Mouse (Mus musculus): ENCODE data around the gene Atg7. TPM values are rescaled to one million over a fixed set of nuclear protein-coding genes. Genes with fewer than 3 reads are reported as not detected.

Gene Atg7
- polyA plus RNA-seq, 1 experiment from 2014 or later, result 20.8 TPM

GRCm38 (mm10) chr6:114738760-114739112, 95.8 kb downstream of the Atg7 start:
- Histone ChIP-seq H3K27me3 (no peaks in the 10 kb centered on the region), H3K9ac (replicated peaks) (peak overlapping the region; percentile 56), H3K4me2 (replicated peaks) (peak overlapping the region; percentile 64), H3K4me1 (peaks cover 10% of the 10 kb centered on the region), H3K27ac (replicated peaks) (no peak overlapping the region), H3K9me3 (no peaks in the 10 kb centered on the region), H3K36me3 (peaks cover 4% of the 10 kb centered on the region; the same call in 1 of the 2 replicates), H3K4me3 (no peak overlapping the region)
- 78% methylated on average over 4 of the region's 4 CpGs for WGBS
- no peak for ATAC-seq (replicated peaks)

DNA sequence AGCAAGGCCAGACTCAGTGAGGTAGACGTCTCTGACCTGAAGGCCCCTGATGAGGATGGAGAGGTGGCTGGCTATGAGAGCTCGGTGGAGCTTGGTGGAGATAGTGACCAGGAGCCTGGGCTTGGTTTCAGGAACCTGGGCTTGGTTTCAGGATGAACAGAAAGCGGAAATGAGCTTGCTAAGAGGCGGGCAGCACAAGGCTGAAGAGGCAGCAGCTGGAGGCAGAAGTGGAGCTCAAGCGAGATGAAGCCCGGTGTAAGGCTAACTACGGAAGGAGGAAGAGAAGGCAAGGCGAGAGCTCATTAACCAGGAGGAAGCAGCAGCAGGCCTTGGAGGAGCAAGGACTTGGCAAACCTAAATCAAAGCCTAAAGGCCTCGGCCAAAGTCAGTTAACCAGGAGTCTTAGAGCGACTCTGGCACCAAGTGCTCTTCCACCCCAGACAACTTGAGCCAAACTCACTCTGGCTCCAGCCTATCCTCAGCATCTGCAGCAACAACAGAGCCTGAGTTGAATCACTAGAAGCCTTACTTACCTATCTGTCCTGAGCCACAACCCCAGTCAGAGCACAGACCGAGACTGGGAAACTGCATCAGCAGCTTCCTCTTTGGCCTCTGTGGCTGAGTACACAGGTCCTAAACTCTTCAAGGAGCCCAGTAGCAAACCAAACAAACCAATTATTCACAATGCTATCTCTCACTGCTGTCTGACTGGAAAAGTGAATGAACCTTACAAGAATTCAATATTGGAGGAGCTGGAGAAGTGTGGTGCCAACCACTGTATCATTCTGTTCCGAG, 99.5 kb downstream of the Atg7 start:
- Histone ChIP-seq H3K27ac (replicated peaks) (no peak overlapping the region), H3K9ac (replicated peaks) (no peak overlapping the region), H3K4me1 (peaks cover 10% of the 10 kb centered on the region), H3K36me3 (peaks cover 4% of the 10 kb centered on the region; the same call in 1 of the 2 replicates), H3K4me2 (replicated peaks) (no peak overlapping the region), H3K27me3 (no peaks in the 10 kb centered on the region), H3K4me3 (no peak overlapping the region), H3K9me3 (no peaks in the 10 kb centered on the region)
- WGBS, result 93% methylated on average over 12 of the region's 12 CpGs
- no peak for ATAC-seq (replicated peaks)

DNA sequence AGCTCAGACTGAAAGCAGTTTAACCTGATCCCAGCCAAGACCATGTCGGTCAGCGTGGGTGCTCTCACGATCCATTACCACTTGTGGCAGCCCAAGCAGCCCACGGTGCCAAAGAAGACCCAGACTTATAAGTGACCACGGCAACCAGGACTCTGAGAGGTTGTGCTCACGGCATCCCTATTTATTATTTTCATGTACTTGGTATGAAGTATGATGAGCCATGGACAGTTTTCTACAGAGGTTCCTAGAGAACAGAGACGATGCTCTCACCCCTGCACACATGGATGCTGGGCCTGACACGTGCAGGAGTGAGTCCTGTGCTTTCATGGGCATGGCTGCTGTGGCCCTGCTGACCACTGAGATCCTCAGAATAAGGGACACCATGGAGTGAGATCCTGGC, 100.2 kb downstream of the Atg7 start:
- peaks cover 6% of the 10 kb centered on the region for H3K4me1 ChIP-seq
- peaks cover 4% of the 10 kb centered on the region; the same call in 1 of the 2 replicates for H3K36me3 ChIP-seq
- H3K4me2 ChIP-seq (replicated peaks), result no peak overlapping the region
- no peak overlapping the region for H3K4me3 ChIP-seq
- no peaks in the 10 kb centered on the region for H3K9me3 ChIP-seq
- WGBS, result 93% methylated on average over 8 of the region's 8 CpGs
- no peaks in the 10 kb centered on the region for H3K27me3 ChIP-seq
- ATAC-seq (replicated peaks), result no peak
- H3K27ac ChIP-seq (replicated peaks), result no peak overlapping the region
- H3K9ac ChIP-seq (replicated peaks), result no peak overlapping the region

DNA sequence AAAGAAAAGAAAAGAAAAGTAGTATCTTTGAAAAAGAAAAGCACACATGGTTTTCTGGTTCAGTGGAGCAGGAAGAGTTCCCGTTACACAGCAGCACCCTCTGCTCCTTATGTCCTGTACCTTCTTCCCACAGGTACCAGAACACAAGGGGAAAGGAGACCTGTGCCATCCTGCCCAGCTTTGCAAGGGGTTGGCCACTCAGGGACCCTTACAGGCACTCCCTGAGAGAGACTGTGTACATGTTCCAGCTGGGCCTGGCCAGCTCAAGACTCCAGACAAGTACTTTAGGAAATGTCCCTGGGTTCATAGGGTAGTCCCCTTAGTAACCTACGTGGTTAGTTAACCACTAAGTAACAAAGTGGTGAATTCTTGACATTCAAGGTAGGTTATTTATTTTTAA, 100.9 kb downstream of the Atg7 start:
- 79% methylated on average over 2 of the region's 2 CpGs for WGBS
- no peaks in the 10 kb centered on the region for H3K9me3 ChIP-seq
- no peak overlapping the region for H3K4me2 ChIP-seq (replicated peaks)
- ATAC-seq (replicated peaks), result no peak
- no peaks in the 10 kb centered on the region for H3K4me1 ChIP-seq
- no peak overlapping the region for H3K4me3 ChIP-seq
- H3K27me3 ChIP-seq, result no peaks in the 10 kb centered on the region
- H3K36me3 ChIP-seq, result peaks cover 4% of the 10 kb centered on the region; the same call in 1 of the 2 replicates
- H3K27ac ChIP-seq (replicated peaks), result no peak overlapping the region
- no peak overlapping the region for H3K9ac ChIP-seq (replicated peaks)

- WGBS, result 81% methylated on average over 7 of the region's 7 CpGs
- no peaks in the 10 kb centered on the region for H3K36me3 ChIP-seq
- H3K9ac ChIP-seq (replicated peaks), result no peak overlapping the region
- H3K9me3 ChIP-seq, result no peaks in the 10 kb centered on the region
- no peak overlapping the region for H3K27ac ChIP-seq (replicated peaks)
- H3K4me3 ChIP-seq, result no peak overlapping the region
- no peaks in the 10 kb centered on the region for H3K27me3 ChIP-seq
- H3K4me1 ChIP-seq, result no peaks in the 10 kb centered on the region
- H3K4me2 ChIP-seq (replicated peaks), result no peak overlapping the region
- no peak for ATAC-seq (replicated peaks)
Measured at GRCm38 (mm10) chr6:114746439-114746974, 103.6 kb downstream of the Atg7 start.

DNA sequence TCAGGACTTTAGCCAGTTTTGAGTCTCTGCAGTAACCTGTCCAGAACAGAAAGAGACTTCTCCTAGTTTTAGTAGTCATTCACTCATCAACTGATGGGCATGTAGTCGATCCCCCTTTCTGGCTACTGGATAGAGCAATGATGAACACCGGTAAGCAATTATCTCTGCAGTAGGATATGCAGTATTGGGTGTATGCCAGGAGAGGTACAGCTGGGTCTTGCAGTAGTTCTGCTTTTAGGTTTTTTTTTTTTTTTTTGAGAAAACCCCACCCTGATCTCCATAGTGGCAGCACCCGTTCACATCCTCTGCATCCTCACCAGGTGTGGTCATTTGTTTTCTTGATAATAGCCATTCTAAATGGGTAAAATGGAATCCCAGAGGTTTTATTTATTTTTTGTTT, 105.5 kb downstream of the Atg7 start:
- no peak overlapping the region for H3K4me2 ChIP-seq (replicated peaks)
- ATAC-seq (replicated peaks), result no peak
- H3K9ac ChIP-seq (replicated peaks), result no peak overlapping the region
- H3K36me3 ChIP-seq, result no peaks in the 10 kb centered on the region
- no peaks in the 10 kb centered on the region for H3K27me3 ChIP-seq
- no peaks in the 10 kb centered on the region for H3K9me3 ChIP-seq
- H3K4me3 ChIP-seq, result no peak overlapping the region
- WGBS, result 92% methylated on average over 3 of the region's 3 CpGs
- no peaks in the 10 kb centered on the region for H3K4me1 ChIP-seq
- no peak overlapping the region for H3K27ac ChIP-seq (replicated peaks)

GRCm38 (mm10) chr6:114748882-114749281, 106.0 kb downstream of the Atg7 start:
- no peaks in the 10 kb centered on the region for H3K9me3 ChIP-seq
- no peak for ATAC-seq (replicated peaks)
- no peak overlapping the region for H3K4me3 ChIP-seq
- no peaks in the 10 kb centered on the region for H3K4me1 ChIP-seq
- 91% methylated on average over 3 of the region's 3 CpGs for WGBS
- H3K27me3 ChIP-seq, result no peaks in the 10 kb centered on the region
- no peak overlapping the region for H3K27ac ChIP-seq (replicated peaks)
- no peak overlapping the region for H3K4me2 ChIP-seq (replicated peaks)
- no peaks in the 10 kb centered on the region for H3K36me3 ChIP-seq
- no peak overlapping the region for H3K9ac ChIP-seq (replicated peaks)

DNA sequence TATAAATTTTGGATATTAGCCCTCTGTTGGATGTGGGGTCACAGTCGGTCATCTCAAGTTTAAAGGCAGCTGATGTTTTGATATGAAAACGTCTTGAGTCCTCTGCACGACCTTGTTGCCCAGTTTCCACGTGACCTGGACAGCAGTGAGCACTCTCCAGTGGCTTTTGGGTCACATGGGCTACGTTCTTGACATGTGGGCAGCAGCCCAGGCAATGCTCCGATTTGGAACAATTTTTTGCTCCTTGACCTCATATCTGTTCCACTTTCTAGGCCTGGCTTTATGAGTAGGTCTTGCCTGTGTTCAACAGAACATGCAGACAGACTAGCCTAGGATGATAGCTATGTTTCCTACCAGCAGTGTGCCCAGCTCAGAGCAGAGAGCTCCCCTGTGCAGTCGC, 115.9 kb downstream of the Atg7 start:
- no peaks in the 10 kb centered on the region for H3K27me3 ChIP-seq
- H3K4me2 ChIP-seq (replicated peaks), result no peak overlapping the region
- no peak for ATAC-seq (replicated peaks)
- no peaks in the 10 kb centered on the region for H3K36me3 ChIP-seq
- H3K4me3 ChIP-seq, result no peak overlapping the region
- WGBS, result 82% methylated on average over 7 of the region's 7 CpGs
- no peak overlapping the region for H3K9ac ChIP-seq (replicated peaks)
- H3K4me1 ChIP-seq, result no peaks in the 10 kb centered on the region
- H3K27ac ChIP-seq (replicated peaks), result no peak overlapping the region
- H3K9me3 ChIP-seq, result no peaks in the 10 kb centered on the region

DNA sequence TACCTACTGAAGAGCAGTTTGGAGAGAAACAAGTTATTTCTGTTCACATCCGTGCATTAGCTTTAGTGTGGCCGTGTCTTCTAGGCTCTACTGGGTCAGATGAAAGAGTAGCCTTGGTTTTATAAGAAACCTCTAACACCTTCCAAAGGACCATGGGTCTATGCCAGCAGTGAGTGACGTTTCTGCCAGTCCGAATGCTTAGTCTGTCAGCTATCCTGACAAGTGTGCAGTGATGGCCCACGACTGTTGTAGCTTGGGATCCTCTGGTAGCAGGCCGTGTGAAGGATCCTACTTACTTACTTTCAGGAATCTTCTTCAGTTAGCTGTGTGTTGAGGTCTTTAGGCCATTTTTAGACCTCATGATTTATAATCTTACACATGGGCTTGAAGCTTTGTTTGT, 123.4 kb downstream of the Atg7 start:
- WGBS, result 92% methylated on average over 6 of the region's 6 CpGs

GRCm38 (mm10) chr6:114767710-114768109, 124.8 kb downstream of the Atg7 start:
- H3K36me3 ChIP-seq, result no peaks in the 10 kb centered on the region
- H3K4me2 ChIP-seq (replicated peaks), result no peak overlapping the region
- WGBS, result 45% methylated on average over 2 of the region's 2 CpGs
- H3K27ac ChIP-seq (replicated peaks), result no peak overlapping the region
- H3K9ac ChIP-seq (replicated peaks), result no peak overlapping the region
- no peaks in the 10 kb centered on the region for H3K4me1 ChIP-seq
- H3K27me3 ChIP-seq, result no peaks in the 10 kb centered on the region
- ATAC-seq (replicated peaks), result no peak
- H3K9me3 ChIP-seq, result no peaks in the 10 kb centered on the region
- no peak overlapping the region for H3K4me3 ChIP-seq

More for the DNA sequence above, 123.4 kb downstream of the Atg7 start:
- H3K4me2 ChIP-seq (replicated peaks), result no peak overlapping the region
- H3K4me1 ChIP-seq, result no peaks in the 10 kb centered on the region
- no peak for ATAC-seq (replicated peaks)
- no peak overlapping the region for H3K4me3 ChIP-seq
- H3K27ac ChIP-seq (replicated peaks), result no peak overlapping the region
- H3K9ac ChIP-seq (replicated peaks), result no peak overlapping the region
- H3K9me3 ChIP-seq, result no peaks in the 10 kb centered on the region
- no peaks in the 10 kb centered on the region for H3K36me3 ChIP-seq
- H3K27me3 ChIP-seq, result no peaks in the 10 kb centered on the region

DNA sequence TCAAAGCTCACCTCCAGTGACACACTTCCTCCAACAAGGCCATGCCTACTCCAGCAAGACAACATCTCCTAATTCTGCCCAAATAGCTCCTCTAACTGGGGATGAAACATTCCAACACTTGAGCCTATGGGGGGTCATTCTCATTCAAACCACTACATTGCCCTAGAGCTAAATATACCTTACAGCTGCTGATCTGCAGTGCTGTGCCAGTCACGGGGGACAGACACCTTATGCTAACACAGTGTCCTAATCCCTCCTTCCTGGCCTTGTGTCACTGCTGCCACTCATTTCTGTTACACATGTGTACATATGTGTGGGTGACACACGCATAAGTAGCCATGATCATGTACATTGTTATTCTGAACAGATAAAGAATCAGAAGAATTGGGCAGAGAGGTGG, 127.4 kb downstream of the Atg7 start:
- H3K36me3 ChIP-seq, result no peaks in the 10 kb centered on the region
- WGBS, result 79% methylated on average over 2 of the region's 2 CpGs
- no peak overlapping the region for H3K27ac ChIP-seq (replicated peaks)
- no peaks in the 10 kb centered on the region for H3K4me1 ChIP-seq
- H3K4me2 ChIP-seq (replicated peaks), result no peak overlapping the region
- no peaks in the 10 kb centered on the region for H3K9me3 ChIP-seq
- no peaks in the 10 kb centered on the region for H3K27me3 ChIP-seq
- H3K4me3 ChIP-seq, result no peak overlapping the region
- ATAC-seq (replicated peaks), result no peak
- H3K9ac ChIP-seq (replicated peaks), result no peak overlapping the region

- no peak overlapping the region for H3K27ac ChIP-seq (replicated peaks)
- no peaks in the 10 kb centered on the region for H3K4me1 ChIP-seq
- H3K4me3 ChIP-seq, result no peak overlapping the region
- no peak overlapping the region for H3K4me2 ChIP-seq (replicated peaks)
- no peaks in the 10 kb centered on the region for H3K36me3 ChIP-seq
- ATAC-seq (replicated peaks), result no peak
- H3K9me3 ChIP-seq, result no peaks in the 10 kb centered on the region
- no peaks in the 10 kb centered on the region for H3K27me3 ChIP-seq
- 77% methylated on average over 4 of the region's 4 CpGs for WGBS
- H3K9ac ChIP-seq (replicated peaks), result no peak overlapping the region
Measured at GRCm38 (mm10) chr6:114771502-114771901, 128.6 kb downstream of the Atg7 start.

- no peak for ATAC-seq (replicated peaks)
Measured at GRCm38 (mm10) chr6:114775210-114775609, 132.3 kb downstream of the Atg7 start.

More at GRCm38 (mm10) chr6:114775210-114775609, 132.3 kb downstream of the Atg7 start:
- H3K4me2 ChIP-seq (replicated peaks), result no peak overlapping the region
- no peak overlapping the region for H3K27ac ChIP-seq (replicated peaks)
- WGBS, result 87% methylated on average over 5 of the region's 5 CpGs
- no peaks in the 10 kb centered on the region for H3K36me3 ChIP-seq
- H3K27me3 ChIP-seq, result no peaks in the 10 kb centered on the region
- H3K9ac ChIP-seq (replicated peaks), result no peak overlapping the region
- no peaks in the 10 kb centered on the region for H3K9me3 ChIP-seq
- H3K4me3 ChIP-seq, result no peak overlapping the region
- 0 out of 2 replicates have a peak, but pooled peaks cover 3% of the 10 kb centered on the region for H3K4me1 ChIP-seq

All from forebrain, embryonic 15.5 days (tissue).